Mouse (Mus musculus): ENCODE data around the gene Zfp777. TPM values are rescaled to one million over a fixed set of nuclear protein-coding genes. Genes with fewer than 3 reads are reported as not detected.
A peak's percentile ranks its signal among the peaks of the same experiment; 100 is the strongest.

Gene Zfp777
- polyA plus RNA-seq, 1 experiment from 2014 or later: 4.5 TPM

- Histone ChIP-seq H3K4me2 (ENCODE audit: low read depth, low read length) (no peak overlapping the region), H3K36me3 (ENCODE audit: control insufficient read depth, insufficient read depth, low read length) (peaks cover 55% of the 10 kb centered on the region), H3K9ac (ENCODE audit: low read length) (no peak overlapping the region), H3K4me1 (ENCODE audit: control insufficient read depth, insufficient read depth, low read length) (no peaks in the 10 kb centered on the region), H3K9me3 (replicated peaks; ENCODE audit: control insufficient read depth, low read length) (no peaks in the 10 kb centered on the region), H3K27me3 (ENCODE audit: control insufficient read depth, insufficient read depth, low read length) (no peaks in the 10 kb centered on the region), H3K4me3 (replicated peaks; ENCODE audit: low read length) (no peak overlapping the region), H3K27ac (ENCODE audit: low read length) (no peak overlapping the region)
- no peak for ATAC-seq (ENCODE audit: insufficient read depth, low FRiP score)
- WGBS: 77% methylated on average over 3 of the region's 3 CpGs
Observed at GRCm38 (mm10) chr6:48067492-48067891, 18.8 kb upstream of the Zfp777 start.

- 91% methylated on average over 6 of the region's 6 CpGs for WGBS
Observed at GRCm38 (mm10) chr6:48065587-48066075, 16.9 kb upstream of the Zfp777 start.

GRCm38 (mm10) chr6:48064451-48064850 is 15.7 kb upstream of the Zfp777 start:
- WGBS: 91% methylated on average over 14 of the region's 14 CpGs

More at GRCm38 (mm10) chr6:48065587-48066075, 16.9 kb upstream of the Zfp777 start:
- Histone ChIP-seq H3K27me3 (ENCODE audit: control insufficient read depth, insufficient read depth, low read length) (no peaks in the 10 kb centered on the region), H3K9me3 (replicated peaks; ENCODE audit: control insufficient read depth, low read length) (no peaks in the 10 kb centered on the region), H3K4me1 (ENCODE audit: control insufficient read depth, insufficient read depth, low read length) (no peaks in the 10 kb centered on the region), H3K9ac (ENCODE audit: low read length) (no peak overlapping the region), H3K36me3 (ENCODE audit: control insufficient read depth, insufficient read depth, low read length) (peaks cover 63% of the 10 kb centered on the region), H3K4me2 (ENCODE audit: low read depth, low read length) (no peak overlapping the region), H3K4me3 (replicated peaks; ENCODE audit: low read length) (no peak overlapping the region), H3K27ac (ENCODE audit: low read length) (no peak overlapping the region)
- no peak for ATAC-seq (ENCODE audit: insufficient read depth, low FRiP score)

GRCm38 (mm10) chr6:48063940-48064339 is 15.2 kb upstream of the Zfp777 start:
- ATAC-seq (ENCODE audit: insufficient read depth, low FRiP score): no peak; the same call in 1 of the 2 replicates
- Histone ChIP-seq H3K36me3 (ENCODE audit: control insufficient read depth, insufficient read depth, low read length) (peaks cover 59% of the 10 kb centered on the region), H3K27me3 (ENCODE audit: control insufficient read depth, insufficient read depth, low read length) (no peaks in the 10 kb centered on the region), H3K9me3 (replicated peaks; ENCODE audit: control insufficient read depth, low read length) (no peaks in the 10 kb centered on the region), H3K27ac (ENCODE audit: low read length) (no peak overlapping the region), H3K4me1 (ENCODE audit: control insufficient read depth, insufficient read depth, low read length) (no peaks in the 10 kb centered on the region), H3K9ac (ENCODE audit: low read length) (no peak overlapping the region), H3K4me2 (ENCODE audit: low read depth, low read length) (no peak overlapping the region), H3K4me3 (replicated peaks; ENCODE audit: low read length) (no peak overlapping the region)
- 89% methylated on average over 28 of the region's 28 CpGs for WGBS

More at GRCm38 (mm10) chr6:48064451-48064850, 15.7 kb upstream of the Zfp777 start:
- Histone ChIP-seq H3K9me3 (replicated peaks; ENCODE audit: control insufficient read depth, low read length) (no peaks in the 10 kb centered on the region), H3K4me1 (ENCODE audit: control insufficient read depth, insufficient read depth, low read length) (no peaks in the 10 kb centered on the region), H3K27me3 (ENCODE audit: control insufficient read depth, insufficient read depth, low read length) (no peaks in the 10 kb centered on the region), H3K4me3 (replicated peaks; ENCODE audit: low read length) (no peak overlapping the region), H3K36me3 (ENCODE audit: control insufficient read depth, insufficient read depth, low read length) (peaks cover 63% of the 10 kb centered on the region), H3K4me2 (ENCODE audit: low read depth, low read length) (no peak overlapping the region), H3K9ac (ENCODE audit: low read length) (no peak overlapping the region), H3K27ac (ENCODE audit: low read length) (no peak overlapping the region)
- no peak for ATAC-seq (ENCODE audit: insufficient read depth, low FRiP score)

- Histone ChIP-seq H3K27me3 (ENCODE audit: control insufficient read depth, insufficient read depth, low read length) (no peaks in the 10 kb centered on the region), H3K4me1 (ENCODE audit: control insufficient read depth, insufficient read depth, low read length) (no peaks in the 10 kb centered on the region), H3K4me2 (ENCODE audit: low read depth, low read length) (no peak overlapping the region), H3K9ac (ENCODE audit: low read length) (no peak overlapping the region), H3K36me3 (ENCODE audit: control insufficient read depth, insufficient read depth, low read length) (peaks cover 39% of the 10 kb centered on the region), H3K9me3 (replicated peaks; ENCODE audit: control insufficient read depth, low read length) (no peaks in the 10 kb centered on the region), H3K4me3 (replicated peaks; ENCODE audit: low read length) (no peak overlapping the region), H3K27ac (ENCODE audit: low read length) (no peak overlapping the region)
- ATAC-seq (ENCODE audit: insufficient read depth, low FRiP score): no peak
- 94% methylated on average over 1 of the region's 1 CpGs for WGBS
Observed at GRCm38 (mm10) chr6:48060895-48061294, 12.2 kb upstream of the Zfp777 start.

GRCm38 (mm10) chr6:48060421-48060820 is 11.7 kb upstream of the Zfp777 start:
- Histone ChIP-seq H3K27me3 (ENCODE audit: control insufficient read depth, insufficient read depth, low read length) (no peaks in the 10 kb centered on the region), H3K9me3 (replicated peaks; ENCODE audit: control insufficient read depth, low read length) (no peaks in the 10 kb centered on the region), H3K4me2 (ENCODE audit: low read depth, low read length) (no peak overlapping the region), H3K27ac (ENCODE audit: low read length) (no peak overlapping the region), H3K9ac (ENCODE audit: low read length) (no peak overlapping the region), H3K4me1 (ENCODE audit: control insufficient read depth, insufficient read depth, low read length) (no peaks in the 10 kb centered on the region), H3K36me3 (ENCODE audit: control insufficient read depth, insufficient read depth, low read length) (peaks cover 34% of the 10 kb centered on the region), H3K4me3 (replicated peaks; ENCODE audit: low read length) (no peak overlapping the region)
- ATAC-seq (ENCODE audit: insufficient read depth, low FRiP score): no peak
- WGBS: 78% methylated on average over 2 of the region's 2 CpGs

- Histone ChIP-seq H3K27ac (ENCODE audit: low read length) (no peak overlapping the region), H3K9me3 (replicated peaks; ENCODE audit: control insufficient read depth, low read length) (no peaks in the 10 kb centered on the region), H3K4me1 (ENCODE audit: control insufficient read depth, insufficient read depth, low read length) (peaks cover 5% of the 10 kb centered on the region; the same call in 1 of the 2 replicates), H3K4me2 (ENCODE audit: low read depth, low read length) (no peak overlapping the region), H3K4me3 (replicated peaks; ENCODE audit: low read length) (no peak overlapping the region), H3K36me3 (ENCODE audit: control insufficient read depth, insufficient read depth, low read length) (no peaks in the 10 kb centered on the region), H3K27me3 (ENCODE audit: control insufficient read depth, insufficient read depth, low read length) (no peaks in the 10 kb centered on the region), H3K9ac (ENCODE audit: low read length) (no peak overlapping the region)
- ATAC-seq (ENCODE audit: insufficient read depth, low FRiP score): no peak
- 77% methylated on average over 6 of the region's 6 CpGs for WGBS
Observed at GRCm38 (mm10) chr6:48052136-48052535, 3.4 kb upstream of the Zfp777 start.

GRCm38 (mm10) chr6:48051666-48052065 is 3.0 kb upstream of the Zfp777 start:
- Histone ChIP-seq H3K27me3 (ENCODE audit: control insufficient read depth, insufficient read depth, low read length) (no peaks in the 10 kb centered on the region), H3K4me1 (ENCODE audit: control insufficient read depth, insufficient read depth, low read length) (peaks cover 5% of the 10 kb centered on the region; the same call in 1 of the 2 replicates), H3K9me3 (replicated peaks; ENCODE audit: control insufficient read depth, low read length) (no peaks in the 10 kb centered on the region), H3K4me3 (replicated peaks; ENCODE audit: low read length) (no peak overlapping the region), H3K36me3 (ENCODE audit: control insufficient read depth, insufficient read depth, low read length) (no peaks in the 10 kb centered on the region), H3K9ac (ENCODE audit: low read length) (no peak overlapping the region), H3K27ac (ENCODE audit: low read length) (no peak overlapping the region), H3K4me2 (ENCODE audit: low read depth, low read length) (no peak overlapping the region)
- 89% methylated on average over 2 of the region's 2 CpGs for WGBS
- ATAC-seq (ENCODE audit: insufficient read depth, low FRiP score): no peak

GRCm38 (mm10) chr6:48049273-48050065 is 758 bp upstream of the Zfp777 start:
- H3K9me3 ChIP-seq (replicated peaks; ENCODE audit: control insufficient read depth, low read length): no peaks in the 10 kb centered on the region
- ATAC-seq (ENCODE audit: insufficient read depth, low FRiP score): no peak
- 0 out of 2 replicates have a peak overlapping the region, but pooled peaks have one; percentile 86 for H3K27ac ChIP-seq (ENCODE audit: low read length)
- 43% methylated on average over 9 of the region's 9 CpGs for WGBS
- peak overlapping the region; percentile 85 for H3K9ac ChIP-seq (ENCODE audit: low read length)
- peak overlapping the region; percentile 90 for H3K4me2 ChIP-seq (ENCODE audit: low read depth, low read length)
- H3K27me3 ChIP-seq (ENCODE audit: control insufficient read depth, insufficient read depth, low read length): no peaks in the 10 kb centered on the region
- H3K4me1 ChIP-seq (ENCODE audit: control insufficient read depth, insufficient read depth, low read length): peaks cover 5% of the 10 kb centered on the region; the same call in 1 of the 2 replicates
- peak overlapping the region; percentile 84 for H3K4me3 ChIP-seq (replicated peaks; ENCODE audit: low read length)
- H3K36me3 ChIP-seq (ENCODE audit: control insufficient read depth, insufficient read depth, low read length): no peaks in the 10 kb centered on the region
